Mouse (Mus musculus) heart, postnatal 4 days (tissue): ENCODE measurements around the gene Med13l. TPM values are rescaled to one million over a fixed set of nuclear protein-coding genes. Genes with fewer than 3 reads are reported as not detected.
"Not testable (repeated sequence)": the region's sequence is repeated elsewhere in the genome, so short reads cannot be mapped to it uniquely, and the experiment has no call there.

Source experiments
- DNase-seq: peaks from one replicate; pipeline ENCODE4 v3.0.0; 2021
- total RNA-seq, 2 experiments: library from RNA; stranded (reverse); gene quantifications; 2 replicates each; pipeline ENCODE4 v1.2.3; 2021

The Med13l gene
- total RNA-seq, 2 experiments from 2014 or later, result 38.5 to 40.9 TPM

DNA sequence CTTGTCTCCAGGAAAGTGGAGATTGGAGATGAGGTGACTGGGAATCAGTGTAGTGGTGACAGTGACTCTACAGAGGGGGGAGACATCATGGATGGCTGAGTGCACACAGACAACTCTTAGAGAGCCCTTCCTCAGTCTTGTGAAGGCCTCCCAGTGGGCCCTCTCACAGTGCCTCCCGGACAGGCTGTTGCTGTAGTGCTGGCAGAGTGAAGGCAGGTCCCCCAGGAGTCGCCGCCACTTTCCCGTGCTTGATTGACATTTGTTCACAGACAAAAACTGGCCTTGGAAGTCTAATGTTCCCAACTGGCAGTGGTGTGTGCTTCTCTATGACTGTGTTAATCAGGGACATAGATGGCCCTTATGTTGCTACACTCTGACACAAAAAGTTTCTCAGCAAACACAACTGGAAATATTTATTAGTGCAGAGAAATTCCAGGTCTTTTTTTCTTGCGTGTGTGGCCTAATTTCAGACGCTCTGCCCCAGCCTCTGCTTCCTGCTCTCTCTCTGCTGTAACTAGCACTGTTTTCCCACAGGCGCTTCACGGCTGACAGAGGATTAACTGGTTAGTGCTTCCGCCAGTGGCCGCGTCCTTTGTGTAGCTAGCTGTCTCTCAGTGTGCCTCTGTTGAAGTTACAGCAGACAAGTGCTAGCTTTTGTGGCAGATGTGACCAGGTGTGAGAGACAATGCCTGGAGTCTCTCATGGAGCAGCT, 75.2 kb downstream of the Med13l start:
- no peak for DNase-seq

DNA sequence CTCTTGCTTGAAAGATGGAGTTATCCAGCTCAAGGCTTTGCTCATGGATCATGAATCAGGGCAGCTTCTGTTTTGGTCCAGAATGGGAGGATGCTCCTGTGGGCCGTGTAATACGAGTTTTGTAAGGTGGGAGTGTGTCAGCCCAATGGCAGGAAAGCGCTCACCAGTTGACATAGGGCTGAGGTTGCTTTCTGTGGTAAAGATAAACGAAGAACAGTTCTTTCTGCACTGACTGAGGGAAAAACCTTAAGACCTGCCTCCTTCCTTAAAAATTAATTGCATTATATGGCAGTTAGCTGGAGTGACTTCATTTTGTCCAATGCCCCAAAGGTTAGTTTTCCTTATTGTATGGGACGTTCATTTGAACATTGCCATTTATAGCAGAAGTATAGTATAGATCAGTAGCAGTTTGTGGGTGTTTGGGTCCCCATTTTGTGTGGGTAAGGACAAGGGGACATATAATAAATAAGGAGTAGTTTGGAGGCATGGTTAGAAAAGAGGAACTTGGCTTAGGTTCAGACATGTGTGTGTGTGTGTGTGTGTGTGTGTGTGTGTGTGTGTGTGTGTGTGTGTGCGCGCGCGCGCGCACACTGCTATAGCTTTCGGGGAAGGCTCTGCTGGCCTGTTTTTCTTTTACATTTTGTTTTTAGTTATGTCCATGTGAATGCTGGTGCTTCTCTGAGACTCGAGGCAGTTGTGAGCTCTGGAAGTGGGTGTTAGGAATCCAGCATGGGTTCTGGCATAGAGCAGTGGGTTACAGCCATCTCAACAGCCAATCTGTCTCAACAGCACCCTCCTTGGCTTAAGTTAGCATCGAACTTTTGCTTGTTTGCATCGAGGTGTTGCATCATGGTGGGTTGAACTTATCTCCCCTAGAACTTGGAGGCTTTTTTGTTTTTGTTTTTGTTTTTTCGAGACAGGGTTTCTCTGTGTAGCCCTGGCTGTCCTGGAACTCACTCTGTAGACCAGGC, 76.2 kb downstream of the Med13l start:
- no peak for DNase-seq

DNA sequence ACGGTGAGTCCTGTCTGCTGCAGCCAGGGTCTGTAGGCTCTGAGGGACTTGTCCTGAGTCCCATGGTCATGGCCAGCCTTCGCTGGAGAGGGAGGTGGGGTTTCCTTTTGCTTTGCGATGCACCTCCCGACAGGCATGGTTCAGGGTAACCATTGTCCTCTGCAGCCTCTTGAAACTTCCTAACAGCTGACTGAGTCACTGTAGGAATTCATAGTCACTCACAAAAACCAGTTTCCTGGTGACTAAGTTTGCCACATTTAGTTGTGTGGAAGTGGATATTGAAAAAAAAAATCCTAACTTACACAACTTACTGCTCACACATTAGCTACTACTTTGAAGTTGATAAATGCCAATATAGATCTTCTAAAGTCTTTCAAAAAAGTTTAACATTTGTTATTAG, 77.5 kb downstream of the Med13l start:
- DNase-seq, result no peak

DNA sequence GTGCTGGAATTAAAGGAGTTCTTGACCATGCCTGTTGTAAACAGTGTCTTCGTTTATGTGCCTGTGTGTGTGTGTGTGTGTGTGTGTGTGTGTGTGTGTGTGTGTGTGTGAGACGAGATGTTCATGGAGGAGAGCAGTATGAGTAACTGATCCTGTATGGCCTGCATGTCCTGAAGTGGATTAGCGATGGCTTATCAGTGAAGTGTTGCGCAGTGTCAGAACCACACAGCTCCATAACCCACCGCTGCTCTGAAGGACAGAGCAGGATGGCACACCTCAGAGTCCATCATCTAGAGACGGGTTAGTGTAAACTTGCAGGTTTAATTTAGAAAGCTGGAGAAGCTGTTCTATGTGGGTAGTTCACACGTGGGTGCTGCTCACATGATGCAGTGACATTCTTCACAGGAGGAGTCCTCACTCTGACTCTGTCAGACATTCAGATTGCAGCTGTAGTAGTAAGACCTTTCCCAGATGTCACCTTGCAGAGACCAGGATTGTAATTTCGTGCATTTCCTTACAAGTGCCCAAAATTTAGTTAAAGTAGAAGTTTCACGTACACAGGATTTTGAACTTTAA, 78.1 kb downstream of the Med13l start:
- no peak for DNase-seq

DNA sequence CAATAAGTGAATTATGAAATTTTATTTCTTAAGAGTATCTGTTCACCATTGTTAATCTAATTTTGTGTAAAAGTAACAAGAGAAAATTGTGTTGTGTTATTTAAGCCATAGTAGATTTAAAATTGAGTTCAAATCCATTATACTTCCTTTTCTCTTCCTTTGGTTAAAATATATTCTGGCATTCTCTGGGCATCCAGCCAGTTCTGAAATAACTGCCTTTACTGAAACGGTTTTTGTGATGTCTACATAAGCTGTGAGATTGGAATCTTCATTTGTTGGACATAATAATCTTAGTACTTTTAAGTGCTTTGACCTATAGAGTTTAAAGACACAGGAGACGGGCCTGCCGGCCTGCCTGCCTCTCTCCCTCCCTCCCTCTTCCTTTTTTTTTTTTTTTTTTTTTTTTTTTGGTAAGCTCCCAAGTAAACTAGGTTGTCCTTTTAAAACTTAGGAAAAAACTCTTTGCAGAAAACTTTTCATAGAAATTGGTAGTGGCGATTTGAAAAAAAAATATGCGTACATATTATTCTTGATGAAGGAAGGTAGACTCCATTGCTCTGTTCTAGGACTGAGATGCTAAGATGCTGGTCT, 78.7 kb downstream of the Med13l start:
- DNase-seq, result no peak

DNA sequence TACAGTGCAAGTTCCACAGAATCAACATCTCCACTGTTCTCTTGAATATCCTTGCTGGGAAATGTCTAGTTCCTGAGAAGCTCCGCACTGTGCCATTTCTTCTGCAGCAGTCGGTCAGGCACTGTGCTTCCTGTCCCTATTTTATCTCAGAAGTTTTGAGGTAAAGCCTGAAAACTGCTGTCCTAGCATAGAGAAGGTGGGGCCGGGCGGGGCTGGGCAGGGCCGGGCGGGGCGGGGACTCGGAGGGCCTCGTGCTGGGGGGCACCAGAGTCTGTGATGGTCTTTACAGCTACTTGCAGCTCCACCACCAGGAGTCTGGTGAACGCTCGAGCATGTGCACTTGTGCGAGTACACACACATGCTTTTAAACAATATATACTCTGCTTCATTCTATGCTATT, 83.6 kb downstream of the Med13l start:
- no peak for DNase-seq

DNA sequence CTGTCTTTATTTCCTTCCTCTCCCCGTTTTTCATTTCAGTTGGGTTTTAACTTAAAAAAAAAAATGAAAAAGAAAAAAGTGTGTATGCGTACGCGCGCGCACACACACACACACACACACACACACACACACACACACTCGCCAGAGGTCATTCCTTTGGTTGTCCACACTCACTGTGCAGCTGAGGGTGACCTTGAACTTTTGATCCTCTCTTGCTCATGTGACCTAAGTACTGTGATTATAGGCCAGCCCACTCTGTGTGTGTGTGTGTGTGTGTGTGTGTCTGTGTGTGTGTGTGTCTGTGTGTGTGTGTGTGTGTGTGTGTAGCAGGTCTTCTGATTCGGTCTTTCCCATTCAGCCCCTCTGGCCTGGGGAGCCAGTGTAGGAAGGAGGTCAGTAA, 84.0 kb downstream of the Med13l start:
- no peak for DNase-seq

DNA sequence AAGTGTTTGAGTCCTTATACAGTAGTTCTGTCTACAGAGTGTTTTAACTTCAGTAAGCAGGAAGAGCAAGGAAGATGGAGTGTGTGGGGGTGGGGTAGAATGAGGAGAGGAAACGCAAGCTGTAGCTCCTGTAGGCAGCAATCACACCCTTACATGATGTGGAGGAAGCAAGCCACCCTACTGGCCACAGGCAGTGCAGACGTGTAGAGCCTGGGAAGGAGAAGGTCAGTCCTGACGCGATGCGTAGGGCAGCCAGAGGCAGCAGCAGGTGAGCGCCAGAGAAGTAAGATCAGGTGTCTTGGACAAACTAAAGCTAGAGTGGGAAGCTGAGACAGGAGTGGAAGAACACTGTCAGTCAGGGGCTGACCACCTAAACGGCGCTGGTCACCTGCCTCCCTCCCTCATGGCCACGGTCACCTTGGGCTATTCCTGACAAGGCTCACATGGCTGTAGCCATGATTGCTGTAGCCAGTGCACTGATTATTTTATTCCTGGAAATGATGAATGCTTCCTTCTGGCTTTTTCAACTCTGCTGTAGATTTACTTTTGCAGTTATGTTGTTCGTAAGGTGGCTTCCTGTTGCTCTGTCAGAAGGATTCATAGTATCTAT, 84.8 kb downstream of the Med13l start:
- DNase-seq, result peak; percentile 34

DNA sequence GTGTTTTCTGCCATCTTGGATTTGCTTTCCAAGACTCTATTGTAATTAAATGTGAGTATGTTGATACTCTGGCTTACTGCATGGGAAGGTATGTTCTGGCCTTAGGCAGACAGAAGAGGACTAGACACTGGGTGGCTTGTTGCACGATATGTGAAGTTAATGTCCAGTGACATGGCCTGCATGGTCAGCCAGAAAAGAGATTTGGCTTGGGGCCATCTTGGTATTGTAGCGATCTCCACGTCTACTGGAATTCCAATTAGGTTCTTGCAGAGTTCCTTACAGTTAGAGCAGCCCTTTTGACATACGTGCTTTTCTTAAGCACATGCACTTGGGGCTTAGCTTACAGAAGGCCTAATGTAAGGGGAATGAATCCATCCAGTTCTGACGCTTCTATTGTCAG, 86.4 kb downstream of the Med13l start:
- DNase-seq, result no peak

DNA sequence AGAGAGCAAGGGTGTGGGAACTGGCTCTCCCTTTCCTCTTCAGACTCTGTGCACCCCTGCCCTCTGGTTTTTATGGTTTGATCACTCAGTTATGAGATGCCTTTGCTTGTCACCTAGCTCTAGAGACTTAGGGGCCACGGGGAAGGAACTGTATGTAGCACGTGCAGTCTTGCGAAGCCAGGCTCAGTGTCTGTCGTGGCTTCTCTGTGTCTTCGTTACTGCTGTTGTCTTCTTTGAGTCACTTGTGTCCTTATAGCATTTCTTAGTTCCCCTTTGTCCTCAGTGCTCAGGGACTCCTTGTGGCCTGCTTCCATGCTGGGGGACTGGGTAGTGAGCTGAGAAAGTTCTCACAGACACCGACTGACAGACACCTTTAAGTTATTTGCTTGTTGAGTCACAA, 86.9 kb downstream of the Med13l start:
- no peak for DNase-seq

DNA sequence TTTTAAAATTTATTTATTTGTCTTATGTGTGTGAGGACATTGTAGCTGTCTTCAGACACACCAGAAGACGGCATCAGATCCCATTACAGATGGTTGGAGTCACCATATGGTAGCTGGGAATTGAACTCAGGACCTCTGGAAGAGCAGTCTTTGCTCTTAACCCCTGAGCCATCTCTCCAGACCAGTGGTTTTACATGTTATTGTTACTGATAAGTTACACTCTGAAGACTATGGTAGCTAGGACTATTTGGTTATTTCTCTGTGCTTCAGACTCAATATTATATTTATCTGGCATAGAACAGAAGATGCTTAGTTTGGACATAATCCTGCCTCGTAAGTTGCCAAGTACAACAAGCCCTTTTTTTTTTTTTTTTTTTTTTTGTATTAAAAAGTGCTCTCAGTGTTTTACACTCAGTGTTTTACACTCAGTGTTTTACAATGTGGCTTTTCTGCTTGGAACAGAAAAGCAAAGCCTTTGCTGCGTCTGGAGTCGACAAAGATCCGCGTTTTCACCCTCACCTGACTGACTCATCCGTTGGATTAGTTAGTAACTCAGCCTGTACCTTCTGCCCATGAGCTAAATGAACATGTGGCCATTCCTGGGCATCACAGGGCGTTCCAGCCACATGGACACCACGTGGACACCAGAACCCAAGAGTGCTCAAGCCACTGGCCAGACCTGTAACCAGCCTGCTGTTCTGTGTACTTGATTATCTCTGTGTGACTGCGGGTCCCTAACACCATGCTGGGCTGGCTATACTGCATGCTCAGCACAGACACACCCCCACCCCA, 88.9 kb downstream of the Med13l start:
- no peak for DNase-seq

DNA sequence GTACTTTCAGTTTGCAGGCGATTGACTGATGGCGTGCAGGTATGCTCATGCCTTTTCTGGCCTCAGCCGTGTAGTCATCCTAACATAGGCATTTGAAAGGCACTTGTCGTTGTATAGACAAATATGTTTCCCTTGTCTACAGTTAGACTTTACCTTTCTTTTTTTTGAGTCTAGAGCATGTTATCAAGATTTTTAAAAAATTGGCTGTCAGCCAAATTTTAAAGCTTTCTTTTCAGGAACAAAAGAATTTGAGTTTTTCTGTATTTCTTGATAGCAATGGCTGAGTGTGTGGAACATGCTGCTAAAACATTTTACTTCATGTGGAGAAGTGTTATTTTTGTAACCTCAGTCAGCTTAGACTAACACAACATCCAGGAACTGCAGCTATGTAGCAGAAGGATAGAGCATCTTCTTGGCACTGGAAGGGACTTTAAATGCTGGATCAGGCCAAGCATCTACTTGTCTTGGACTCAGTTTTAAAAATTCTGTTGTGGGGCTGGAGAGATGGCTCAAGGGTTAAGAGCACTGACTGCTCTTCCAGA, 89.6 kb downstream of the Med13l start:
- DNase-seq, result no peak

DNA sequence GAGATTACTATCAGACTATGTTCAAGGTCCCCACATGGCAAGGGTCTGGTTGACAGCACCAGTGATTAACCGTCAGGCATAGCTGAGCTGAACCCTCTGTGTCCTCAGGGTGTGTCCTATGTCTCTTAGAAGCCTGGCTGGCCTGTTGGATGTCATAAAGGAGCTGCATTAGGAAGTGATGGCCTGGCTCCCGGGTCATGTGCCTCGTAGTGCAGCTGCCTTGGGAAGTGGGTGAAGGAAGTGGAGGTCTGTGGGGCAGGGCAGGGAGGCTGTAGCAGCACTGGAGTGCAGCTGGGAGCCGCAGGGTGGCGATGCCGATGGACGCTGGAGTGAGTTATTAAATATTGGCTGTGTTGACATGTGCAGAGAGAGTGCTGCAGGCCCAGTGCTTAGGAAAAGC, 90.3 kb downstream of the Med13l start:
- peak; percentile 18 for DNase-seq

DNA sequence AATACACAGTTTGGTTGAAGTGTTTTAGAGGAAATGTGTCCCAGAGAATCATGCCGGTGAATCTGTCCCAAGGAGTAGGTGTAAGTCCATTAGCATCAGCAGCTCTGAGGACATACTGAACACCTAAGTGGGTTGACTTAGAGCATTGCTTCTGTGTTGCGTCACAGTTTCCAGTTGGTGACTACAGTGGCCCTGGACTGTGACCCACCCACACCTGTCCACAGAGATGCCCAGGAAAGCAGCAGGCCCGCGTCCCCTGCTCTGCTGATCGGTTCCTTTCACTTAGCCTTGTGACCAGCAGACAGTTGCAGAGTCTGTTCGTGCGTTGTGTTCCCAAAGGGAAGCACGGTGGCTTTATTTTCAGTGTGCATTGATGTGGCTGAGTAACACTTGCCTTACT, 92.1 kb downstream of the Med13l start:
- DNase-seq, result no peak

DNA sequence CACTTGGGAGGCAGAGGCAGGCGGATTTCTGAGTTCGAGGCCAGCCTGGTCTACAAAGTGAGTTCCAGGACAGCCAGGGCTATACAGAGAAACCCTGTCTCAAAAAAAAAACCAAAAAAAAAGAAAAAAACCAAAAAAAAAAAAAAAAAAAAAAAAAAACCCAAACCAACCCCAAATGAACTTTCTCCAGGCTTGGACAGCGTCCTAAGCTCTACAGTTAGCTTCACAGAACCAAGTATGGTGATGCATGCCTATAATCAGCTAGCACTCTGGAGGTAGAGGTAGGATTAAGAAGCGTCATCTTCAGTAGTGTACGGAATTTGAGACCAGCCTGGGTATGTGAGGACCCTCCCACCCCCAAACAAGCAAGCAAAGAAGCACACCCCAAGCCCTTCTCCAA, 92.6 kb downstream of the Med13l start:
- not testable (repeated sequence) for DNase-seq

DNA sequence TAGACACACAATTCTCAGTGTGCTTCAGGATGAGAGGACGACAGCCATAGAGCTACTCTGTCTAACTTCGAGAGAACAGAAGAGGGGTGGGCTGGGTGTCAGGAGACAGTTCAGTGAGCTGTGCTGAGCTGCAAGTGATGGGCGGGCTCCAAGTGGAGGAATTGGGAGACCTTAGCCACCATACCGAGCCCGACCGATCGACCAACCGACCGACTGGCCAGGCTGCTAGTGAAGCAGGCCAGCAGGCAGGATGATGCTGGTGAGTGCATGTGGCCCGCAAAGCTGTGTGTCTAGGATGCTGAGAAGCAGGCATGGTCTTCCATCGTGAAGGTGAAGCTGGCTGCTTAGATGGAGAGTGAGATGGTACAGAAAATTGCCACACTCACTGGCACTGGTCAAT, 94.1 kb downstream of the Med13l start:
- no peak for DNase-seq

DNA sequence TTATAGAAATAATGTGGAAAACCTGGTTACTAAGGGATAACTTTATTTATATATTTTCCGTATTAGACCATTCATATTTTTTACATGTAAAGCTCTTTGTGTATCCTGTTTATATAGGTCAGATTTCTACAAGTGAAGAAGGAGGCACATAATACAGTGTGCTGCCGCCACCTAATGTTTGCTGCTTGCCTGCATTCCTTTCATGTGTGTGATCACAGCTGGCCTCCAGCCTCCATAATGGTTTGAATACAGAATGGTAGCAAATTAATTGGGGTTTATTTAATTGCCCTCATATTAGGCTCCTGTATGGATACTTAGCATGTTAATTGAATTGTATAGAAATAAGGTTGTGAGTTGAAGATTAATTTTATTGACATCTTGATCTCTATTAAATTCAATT, 94.5 kb downstream of the Med13l start:
- peak; percentile 53 for DNase-seq

DNA sequence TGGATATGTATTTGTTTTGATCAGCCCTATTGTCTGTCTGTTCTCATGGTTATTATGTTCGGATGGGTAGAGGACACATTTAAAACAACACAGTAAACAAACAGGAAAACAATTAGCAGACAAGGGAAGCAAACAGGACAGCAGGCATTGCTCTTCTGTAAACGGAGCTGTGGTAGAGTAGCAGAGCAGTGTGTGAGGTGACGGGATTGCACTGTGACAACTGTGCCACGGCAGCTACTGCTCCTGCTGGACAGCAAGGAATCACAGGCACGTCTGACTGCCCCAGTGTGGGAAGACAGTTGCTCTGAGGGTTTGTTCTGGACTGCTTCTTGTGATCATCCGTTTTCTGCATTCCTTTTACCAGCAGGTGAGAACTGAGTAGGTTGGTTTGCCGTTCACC, 94.9 kb downstream of the Med13l start:
- no peak for DNase-seq

DNA sequence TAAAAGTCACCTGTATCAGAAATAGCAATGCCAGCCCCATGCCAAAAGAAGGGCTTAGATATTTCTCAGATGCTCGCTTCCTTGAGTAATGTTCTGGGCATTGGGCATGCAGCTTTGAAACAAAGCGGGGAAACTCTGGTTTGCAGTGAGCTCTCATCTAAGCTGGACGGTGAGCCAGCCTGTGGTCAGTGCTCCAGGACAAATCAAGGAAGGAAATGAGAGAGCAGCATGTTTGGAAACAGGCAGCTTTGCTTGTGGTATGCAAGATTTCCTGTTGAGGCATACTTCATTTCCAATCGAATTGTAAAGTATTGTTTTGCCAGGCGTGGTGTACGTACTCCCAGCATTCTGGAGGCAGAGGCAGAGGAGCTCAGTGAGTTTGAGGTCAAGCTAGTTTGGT, 95.5 kb downstream of the Med13l start:
- no peak for DNase-seq

DNA sequence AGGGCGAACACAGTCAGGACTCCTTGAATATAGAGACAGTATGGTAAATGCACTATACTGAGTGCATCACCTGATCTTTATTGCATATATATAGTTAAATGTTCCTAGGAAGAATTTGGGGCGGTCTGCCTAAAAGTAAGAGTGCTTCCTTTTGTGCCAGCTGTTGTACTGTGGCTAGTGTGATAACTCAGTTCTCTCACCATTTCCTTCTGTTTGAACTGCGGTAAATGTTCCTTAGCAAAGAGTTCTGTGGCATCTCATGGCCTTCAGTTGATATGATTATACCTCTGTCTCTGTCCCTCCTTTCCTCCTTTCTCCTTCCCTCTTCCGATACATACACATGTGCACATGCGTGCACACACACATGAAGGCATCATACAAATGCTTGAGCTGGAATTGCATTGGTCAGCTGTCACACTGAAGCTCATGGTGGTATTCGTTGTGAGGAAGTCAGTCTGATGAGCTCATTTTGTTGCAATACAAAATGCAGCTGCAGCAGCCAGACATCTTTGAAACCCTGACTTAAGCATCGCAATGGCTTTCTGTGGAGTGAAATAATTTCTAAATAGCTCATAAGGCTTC, 97.9 kb downstream of the Med13l start:
- no peak for DNase-seq

DNA sequence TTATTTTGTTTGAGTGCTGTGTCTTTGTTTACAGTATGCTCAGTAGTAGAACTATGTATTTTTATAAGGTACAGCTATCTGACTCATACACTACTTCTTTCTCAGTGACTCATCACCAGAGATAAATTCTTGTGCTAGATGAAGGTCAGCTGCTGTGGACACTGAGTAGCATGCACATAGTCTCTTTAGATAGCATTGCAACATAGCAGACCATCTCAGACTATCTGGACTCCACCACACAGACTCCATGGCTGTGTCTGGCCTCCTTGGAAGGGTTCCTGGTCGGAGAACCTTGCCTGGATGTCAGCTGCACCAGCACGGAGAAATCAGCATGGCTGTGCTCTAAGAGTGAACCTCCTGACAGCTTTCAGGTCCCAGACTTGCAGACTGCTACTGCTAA, 99.2 kb downstream of the Med13l start:
- DNase-seq, result no peak
